Mouse (Mus musculus) splenic B cell, adult 2 months (primary cell): ENCODE measurements at regions not wholly inside any gene's neighbourhood (a gene's known extent, or its start where the extent isn't known, plus 50 kb on each side); places are given as distances from the start of the nearest gene placed in this dataset.
"Not testable (repeated sequence)": the region's sequence is repeated elsewhere in the genome, so short reads cannot be mapped to it uniquely, and the experiment has no call there.

Experiments
- DNase-seq: peaks from one replicate; pipeline ENCODE4 v3.0.0-alpha.2; 2011; ENCODE audit warnings: low read depth, low spot score
- H3K27me3 ChIP-seq: 2 replicates; pipeline ENCODE4 v1.6.1; 2012; ENCODE audit warnings: mild to moderate bottlenecking, low read length, moderate library complexity, mixed read lengths; ENCODE audit not compliant: control insufficient read depth, poor library complexity, insufficient read depth, severe bottlenecking
- H3K36me3 ChIP-seq: 2 replicates; pipeline ENCODE4 v1.6.1; 2012; ENCODE audit warnings: mild to moderate bottlenecking, low read length, moderate library complexity, mixed read lengths; ENCODE audit not compliant: control insufficient read depth, poor library complexity, insufficient read depth, severe bottlenecking

GRCm38 (mm10) chr1:193517293-193517692 lies 147.2 kb upstream of the Camk1g start:
- no peak for DNase-seq
- H3K36me3 ChIP-seq, result no peaks in the 10 kb centered on the region

GRCm38 (mm10) chr1:193516395-193516794 lies 146.3 kb upstream of the Camk1g start:
- no peak for DNase-seq
- H3K36me3 ChIP-seq, result no peaks in the 10 kb centered on the region
- H3K27me3 ChIP-seq, result no peaks in the 10 kb centered on the region

More at GRCm38 (mm10) chr1:193517293-193517692, 147.2 kb upstream of the Camk1g start:
- H3K27me3 ChIP-seq, result no peaks in the 10 kb centered on the region

- H3K36me3 ChIP-seq, result no peaks in the 10 kb centered on the region
- no peak for DNase-seq
- H3K27me3 ChIP-seq, result no peaks in the 10 kb centered on the region
Measured at GRCm38 (mm10) chr1:193513929-193514710, 144.0 kb upstream of the Camk1g start.

GRCm38 (mm10) chr1:193510066-193510793 lies 140.1 kb upstream of the Camk1g start:
- no peak for DNase-seq
- no peaks in the 10 kb centered on the region for H3K36me3 ChIP-seq

GRCm38 (mm10) chr1:193508271-193508670 lies 138.2 kb upstream of the Camk1g start:
- H3K27me3 ChIP-seq, result no peaks in the 10 kb centered on the region
- H3K36me3 ChIP-seq, result no peaks in the 10 kb centered on the region
- DNase-seq, result no peak

More at GRCm38 (mm10) chr1:193510066-193510793, 140.1 kb upstream of the Camk1g start:
- H3K27me3 ChIP-seq, result no peaks in the 10 kb centered on the region

- no peaks in the 10 kb centered on the region for H3K36me3 ChIP-seq
Measured at GRCm38 (mm10) chr1:193506991-193507390, 136.9 kb upstream of the Camk1g start.

GRCm38 (mm10) chr1:193505381-193505780 lies 135.3 kb upstream of the Camk1g start:
- H3K27me3 ChIP-seq, result no peaks in the 10 kb centered on the region
- no peaks in the 10 kb centered on the region for H3K36me3 ChIP-seq
- no peak for DNase-seq

More at GRCm38 (mm10) chr1:193506991-193507390, 136.9 kb upstream of the Camk1g start:
- no peaks in the 10 kb centered on the region for H3K27me3 ChIP-seq
- DNase-seq, result no peak

GRCm38 (mm10) chr1:193504611-193505010 lies 134.5 kb upstream of the Camk1g start:
- Histone ChIP-seq H3K36me3 (no peaks in the 10 kb centered on the region), H3K27me3 (no peaks in the 10 kb centered on the region)
- DNase-seq, result no peak

GRCm38 (mm10) chr1:193503624-193504325 lies 133.7 kb upstream of the Camk1g start:
- Histone ChIP-seq H3K36me3 (no peaks in the 10 kb centered on the region), H3K27me3 (no peaks in the 10 kb centered on the region)
- DNase-seq, result peak; percentile 9

GRCm38 (mm10) chr1:193496265-193497183 lies 126.4 kb upstream of the Camk1g start:
- DNase-seq, result no peak
- no peaks in the 10 kb centered on the region for H3K27me3 ChIP-seq
- H3K36me3 ChIP-seq, result no peaks in the 10 kb centered on the region

- no peak for DNase-seq
- H3K36me3 ChIP-seq, result no peaks in the 10 kb centered on the region
- no peaks in the 10 kb centered on the region for H3K27me3 ChIP-seq
Measured at GRCm38 (mm10) chr1:193488039-193488438, 117.9 kb upstream of the Camk1g start.

- not testable (repeated sequence) for H3K27me3 ChIP-seq, DNase-seq, H3K36me3 ChIP-seq
Measured at GRCm38 (mm10) chr1:193486668-193487067, 116.6 kb upstream of the Camk1g start.

- Histone ChIP-seq H3K27me3 (no peaks in the 10 kb centered on the region), H3K36me3 (no peaks in the 10 kb centered on the region)
- no peak for DNase-seq
Measured at GRCm38 (mm10) chr1:193484977-193485376, 114.9 kb upstream of the Camk1g start.

GRCm38 (mm10) chr1:193477298-193477697 lies 107.2 kb upstream of the Camk1g start:
- H3K27me3 ChIP-seq, result no peaks in the 10 kb centered on the region
- no peak for DNase-seq
- no peaks in the 10 kb centered on the region for H3K36me3 ChIP-seq
